Mouse (Mus musculus): ENCODE results near the gene Vmn2r101. TPM values are rescaled to one million over a fixed set of nuclear protein-coding genes. Genes with fewer than 3 reads are reported as not detected.

Gene Vmn2r101
- polyA plus RNA-seq (2016; fragmentation: Nextera tagmentation; extraction: Ambion mirVana): not detected in 2 replicates

DNA sequence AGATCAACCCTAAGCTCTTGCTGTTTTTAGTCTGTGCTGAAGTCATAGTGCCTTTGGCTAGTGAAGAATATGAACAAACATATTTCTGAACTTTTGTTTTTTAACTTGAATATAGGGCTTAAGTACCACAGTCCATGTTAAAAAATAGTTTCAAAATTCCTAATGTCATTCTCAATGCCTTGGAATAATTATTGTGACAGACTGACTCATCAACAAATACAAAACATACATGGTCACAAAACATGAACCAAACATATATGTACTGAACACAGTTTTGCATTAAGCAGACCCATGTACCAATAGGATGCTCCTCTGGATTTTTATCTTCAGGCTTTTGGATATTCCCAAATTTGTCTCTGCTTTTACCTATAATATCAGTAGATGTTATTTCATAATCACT is at the start of gene Vmn2r101:
Vmn2r101 (plus strand) TSS at position 301 of the 400 bp plus-strand sequence.
- H3K27me3 ChIP-seq (ENCODE audit: low read depth, poor library complexity, severe bottlenecking): no peaks in the 10 kb centered on the region
- H3K27ac ChIP-seq (replicated peaks): no peak within 1 kb of the TSS
- no peak for DNase-seq (ENCODE audit: low spot score)
- no peak within 1 kb of the TSS for H3K4me3 ChIP-seq
- no peaks in the 10 kb centered on the region for H3K4me1 ChIP-seq
- peaks cover 13% of the 10 kb centered on the region; the same call in 1 of the 2 replicates for H3K9me3 ChIP-seq (replicated peaks)
- no peaks in the 10 kb centered on the region for H3K36me3 ChIP-seq

DNA sequence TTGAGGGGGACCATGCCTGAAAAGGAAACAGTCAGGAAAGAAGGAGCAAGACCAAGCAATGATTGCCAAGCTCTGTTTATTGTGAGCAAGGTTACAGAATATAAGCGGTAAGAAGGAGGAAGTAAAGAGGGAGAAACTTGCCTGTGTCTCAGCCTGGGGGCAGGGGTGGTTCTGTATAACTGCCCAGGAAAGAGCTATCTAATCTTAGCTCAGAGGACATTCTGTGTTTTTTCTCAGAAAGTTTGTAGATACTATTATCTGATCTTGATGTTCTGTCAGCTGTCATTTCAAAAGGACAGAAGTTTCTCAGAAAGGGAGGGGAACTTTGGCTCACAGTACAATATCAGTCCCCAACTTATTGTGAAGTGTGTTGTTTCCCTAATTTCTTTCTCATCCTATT is 52.3 kb downstream of the Vmn2r101 start:
- DNase-seq (ENCODE audit: low spot score): no peak
- Histone ChIP-seq H3K9me3 (replicated peaks) (peaks cover 62% of the 10 kb centered on the region), H3K27ac (replicated peaks) (no peak overlapping the region), H3K4me3 (no peak overlapping the region), H3K4me1 (no peaks in the 10 kb centered on the region), H3K27me3 (ENCODE audit: low read depth, poor library complexity, severe bottlenecking) (no peaks in the 10 kb centered on the region), H3K36me3 (no peaks in the 10 kb centered on the region)
- 92% methylated on average over 1 of the region's 1 CpGs for WGBS

DNA sequence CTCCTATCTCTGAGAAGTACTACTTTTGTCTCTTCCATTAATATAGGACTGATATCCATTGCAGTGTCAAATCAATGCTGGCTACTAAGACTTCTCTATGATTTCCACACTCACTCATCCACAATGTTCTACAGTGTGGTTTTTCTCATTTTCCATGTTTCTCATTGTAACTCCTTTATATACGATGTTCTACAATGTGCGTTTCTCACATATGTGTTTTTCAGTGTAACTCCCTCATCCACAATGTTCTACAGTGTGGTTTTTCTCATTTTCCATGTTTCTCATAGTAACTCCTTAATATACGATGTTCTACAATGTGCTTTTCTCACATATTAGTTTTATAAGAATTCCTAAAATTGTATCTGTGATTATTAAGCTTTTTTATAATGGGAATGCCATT is 81.4 kb downstream of the Vmn2r101 start:
- Histone ChIP-seq H3K36me3 (no peaks in the 10 kb centered on the region), H3K27ac (replicated peaks) (no peak overlapping the region), H3K27me3 (ENCODE audit: low read depth, poor library complexity, severe bottlenecking) (no peaks in the 10 kb centered on the region), H3K4me1 (no peaks in the 10 kb centered on the region), H3K9me3 (replicated peaks) (no peaks in the 10 kb centered on the region), H3K4me3 (no peak overlapping the region)
- 63% methylated on average over 3 of the region's 3 CpGs for WGBS
- no peak for DNase-seq (ENCODE audit: low spot score)

DNA sequence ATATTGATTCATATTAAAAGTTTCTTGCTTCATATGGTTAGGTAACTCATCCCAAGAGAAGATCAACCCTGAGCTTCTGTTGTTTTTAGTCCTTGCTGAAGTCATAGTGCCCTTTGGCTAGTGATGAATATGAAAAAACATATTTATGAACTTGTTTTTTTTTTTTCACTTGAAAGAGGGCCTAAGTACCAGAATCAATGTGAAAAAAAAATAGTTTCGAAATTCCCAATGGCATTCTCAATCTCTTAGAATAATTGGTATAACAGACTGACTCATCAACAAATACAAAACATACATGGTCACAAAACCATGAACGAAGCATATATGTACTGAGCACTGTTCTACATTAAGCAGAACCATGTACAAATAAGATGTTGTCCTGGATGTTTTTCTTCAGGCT is 83.0 kb downstream of the Vmn2r101 start, which contains the start of gene Vmn2r102:
Vmn2r102 (plus strand) TSS at position 301 of the 400 bp plus-strand sequence.
- 80% methylated on average over 2 of the region's 2 CpGs for WGBS
- Histone ChIP-seq H3K27ac (replicated peaks) (no peak within 1 kb of the TSS), H3K36me3 (no peaks in the 10 kb centered on the region), H3K27me3 (ENCODE audit: low read depth, poor library complexity, severe bottlenecking) (no peaks in the 10 kb centered on the region), H3K9me3 (replicated peaks) (no peaks in the 10 kb centered on the region), H3K4me1 (no peaks in the 10 kb centered on the region), H3K4me3 (no peak within 1 kb of the TSS)
- DNase-seq (ENCODE audit: low spot score): no peak

Other genes starting within 250 kb of the Vmn2r101 start
- gene Vmn2r99, start 215.3 kb upstream of the Vmn2r101 start, polyA plus RNA-seq (2016; fragmentation: Nextera tagmentation; extraction: Ambion mirVana): not detected in 2 replicates
- gene Vmn2r100, start 72.5 kb upstream of the Vmn2r101 start, polyA plus RNA-seq (2016; fragmentation: Nextera tagmentation; extraction: Ambion mirVana): not detected in 2 replicates
- not detected in 2 replicates for gene Vmn2r102, start 83.1 kb downstream of the Vmn2r101 start, polyA plus RNA-seq (2016; fragmentation: Nextera tagmentation; extraction: Ambion mirVana)
- not detected in 2 replicates for gene Vmn2r103, start 196.1 kb downstream of the Vmn2r101 start, polyA plus RNA-seq (2016; fragmentation: Nextera tagmentation; extraction: Ambion mirVana)